Mouse (Mus musculus) G1E-ER4 (cell line): ENCODE measurements around the gene Lrrc2. TPM values are rescaled to one million over a fixed set of nuclear protein-coding genes. Genes with fewer than 3 reads are reported as not detected.

Source experiments
- GATA1 ChIP-seq: IDR thresholded peaks from one replicate; pipeline ENCODE4 v1.8.0; 2012; ENCODE audit warnings: low read length, inconsistent platforms
- polyA plus RNA-seq: library from polyadenylated mRNA; stranded (reverse); fragments of >175 nt; gene quantifications from 2 replicates; pipeline ENCODE4 v1.2.3, GENCODE M21; 2012

The Lrrc2 gene
- polyA plus RNA-seq, 1 experiment, result not detected

- no peak for TF ChIP-seq GATA1
These were observed 4.6 kb downstream of the Lrrc2 start for GRCm38 (mm10) chr9:110955962-110956361.

- TF ChIP-seq GATA1, result no peak
These were observed 8.3 kb downstream of the Lrrc2 start for GRCm38 (mm10) chr9:110959669-110960068.

GRCm38 (mm10) chr9:110960230-110961149, 9.1 kb downstream of the Lrrc2 start:
- no peak for TF ChIP-seq GATA1

GRCm38 (mm10) chr9:110961386-110961785, 10.0 kb downstream of the Lrrc2 start:
- no peak for TF ChIP-seq GATA1

- TF ChIP-seq GATA1, result no peak
These were observed 12.3 kb downstream of the Lrrc2 start for GRCm38 (mm10) chr9:110963566-110964115.

- no peak for TF ChIP-seq GATA1
These were observed 13.9 kb downstream of the Lrrc2 start for GRCm38 (mm10) chr9:110965062-110965909.

GRCm38 (mm10) chr9:110965910-110966231, 14.5 kb downstream of the Lrrc2 start:
- TF ChIP-seq GATA1, result no peak

GRCm38 (mm10) chr9:110979411-110979810, 28.1 kb downstream of the Lrrc2 start:
- no peak for TF ChIP-seq GATA1

GRCm38 (mm10) chr9:110982351-110982750, 31.0 kb downstream of the Lrrc2 start:
- TF ChIP-seq GATA1, result no peak

GRCm38 (mm10) chr9:110984096-110984495, 32.8 kb downstream of the Lrrc2 start:
- no peak for TF ChIP-seq GATA1

GRCm38 (mm10) chr9:110985541-110985940, 34.2 kb downstream of the Lrrc2 start:
- no peak for TF ChIP-seq GATA1

GRCm38 (mm10) chr9:110985951-110986350, 34.6 kb downstream of the Lrrc2 start:
- no peak for TF ChIP-seq GATA1

- TF ChIP-seq GATA1, result no peak
These were observed 36.0 kb downstream of the Lrrc2 start for GRCm38 (mm10) chr9:110987331-110987730.

- TF ChIP-seq GATA1, result no peak
These were observed 36.7 kb downstream of the Lrrc2 start for GRCm38 (mm10) chr9:110988078-110988477.

- no peak for TF ChIP-seq GATA1
These were observed 37.8 kb downstream of the Lrrc2 start for GRCm38 (mm10) chr9:110989141-110989540.

GRCm38 (mm10) chr9:110989543-110989942, 38.2 kb downstream of the Lrrc2 start:
- no peak for TF ChIP-seq GATA1
